In genomic region chr11:115564961-115565360, GRCm38 (mm10) we compare ENCODE assay signal across 8 mouse cellular contexts. TPM values are rescaled to one million over a fixed set of nuclear protein-coding genes. Genes with fewer than 3 reads are reported as not detected.
DNase-seq lines count a peak whose midpoint lies in the region; ATAC-seq and TF ChIP-seq lines count a peak whose summit lies in the region.

No protein-coding gene starts in this region.

- WGBS in forebrain, embryonic 13.5 days: 21% methylated on average over 7 of the region's 7 CpGs
- WGBS in liver, embryonic 14.5 days (ENCODE audit: insufficient replicate concordance): 8% methylated on average over 7 of the region's 7 CpGs

- H3K4me1 ChIP-seq in forebrain, embryonic 13.5 days: peaks cover 17% of the 10 kb centered on the region
- peaks cover 14 to 15% of the 10 kb centered on the region in 2 experiments for H3K4me1 ChIP-seq in liver, embryonic 14.5 days (replicated peaks; ENCODE audit: control insufficient read depth in 2 of 2, insufficient read depth in 2 of 2, low read length in 1 of 2)

- DNase-seq in gastrocnemius, adult 2 months: no peak
- no peak for DNase-seq in gastrocnemius, adult 8-10 months (ENCODE audit: low spot score in 2 of 2)
- DNase-seq in 416B (ENCODE audit: low read depth): peak; percentile 18
- DNase-seq in liver, embryonic 14.5 days (ENCODE audit: low read depth in 3 of 3, low spot score in 3 of 3): no peak
- no peak for DNase-seq in retina, postnatal 1 day
- no peak for DNase-seq in frontal cortex, postnatal 36 days (ENCODE audit: low spot score in 2 of 2)

- H3K36me3 ChIP-seq in forebrain, embryonic 13.5 days (ENCODE audit: poor library complexity, severe bottlenecking): peaks cover 42% of the 10 kb centered on the region
- H3K36me3 ChIP-seq in liver, embryonic 14.5 days (replicated peaks; ENCODE audit: control insufficient read depth, insufficient read depth, low read depth): peaks cover 40% of the 10 kb centered on the region

- intact Hi-C loops in gastrocnemius, adult 2 months (cut with DNase I): loop anchor here (5.0 kb wide), 1 partner anchor 73 kb away; the partner anchor contains the start of gene Nt5c

- H3K4me3 ChIP-seq in gastrocnemius, adult 2 months: peak overlapping the region; percentile 94
- H3K4me3 ChIP-seq in forebrain, embryonic 13.5 days: peak overlapping the region; percentile 87
- peak overlapping the region; percentile 77 to 97 for H3K4me3 ChIP-seq in liver, embryonic 14.5 days (ENCODE audit: insufficient read depth in 1 of 2, low read depth in 2 of 2, low read length in 2 of 2)

- H3K4me2 ChIP-seq in forebrain, embryonic 13.5 days: peak overlapping the region; percentile 87
- peak overlapping the region; percentile 95 for H3K4me2 ChIP-seq in liver, embryonic 14.5 days (ENCODE audit: low read depth)

- ATAC-seq in forebrain, embryonic 13.5 days: no peak
- no peak for ATAC-seq in liver, embryonic 14.5 days (ENCODE audit: insufficient read depth)
- ATAC-seq in megakaryocyte progenitor cell, adult 5-6 weeks (replicated peaks; ENCODE audit: poor library complexity): no peak

- no peaks in the 10 kb centered on the region for H3K9me3 ChIP-seq in forebrain, embryonic 13.5 days (replicated peaks)
- no peaks in the 10 kb centered on the region for H3K9me3 ChIP-seq in liver, embryonic 14.5 days (ENCODE audit: control insufficient read depth, low read length)

- no peak for TF ChIP-seq EP300 in liver, embryonic 14.5 days (IDR thresholded peaks at IDR 0.05; ENCODE audit: low read depth)

- TF ChIP-seq CTCF in gastrocnemius, adult 2 months (IDR thresholded peaks at IDR 0.05): no peak
- no peak for TF ChIP-seq CTCF in liver, embryonic 14.5 days (IDR thresholded peaks at IDR 0.05; ENCODE audit: low read depth)

- H3K27ac ChIP-seq in gastrocnemius, adult 2 months: peak overlapping the region; percentile 98; the same call in 1 of the 2 replicates
- H3K27ac ChIP-seq in forebrain, embryonic 13.5 days: peak overlapping the region; percentile 80; the same call in 1 of the 2 replicates
- no peak overlapping the region for H3K27ac ChIP-seq in liver, embryonic 14.5 days

- peak overlapping the region; percentile 85 for H3K9ac ChIP-seq in forebrain, embryonic 13.5 days
- peak overlapping the region; percentile 60 for H3K9ac ChIP-seq in liver, embryonic 14.5 days (replicated peaks)

- H3K27me3 ChIP-seq in forebrain, embryonic 13.5 days: no peaks in the 10 kb centered on the region
- H3K27me3 ChIP-seq in liver, embryonic 14.5 days (ENCODE audit: control insufficient read depth, insufficient read depth, low read length): no peaks in the 10 kb centered on the region

RNA-seq across cellular contexts. Expression of gene Nup85, which starts 0.7 kb away (rescaled TPM):
- 10 to 100 TPM; 17.2 to 18.6 TPM for total RNA-seq in gastrocnemius, adult 2 months (2021)
- total RNA-seq in gastrocnemius, adult 8-10 months (2022): 10 to 100 TPM; 16.6 to 21.7 (median 20.9) TPM
- polyA plus RNA-seq in forebrain, embryonic 13.5 days (2015; fragmentation: Nextera tagmentation; extraction: Ambion mirVana): 161 and 179 TPM in 2 replicates
- polyA plus RNA-seq in liver, embryonic 14.5 days (2012; rRNA removed): 96.0 and 109 TPM in 2 replicates
- 118 and 125 TPM in 2 replicates for polyA plus RNA-seq in liver, embryonic 14.5 days (2014; fragmentation: Nextera tagmentation; extraction: Ambion mirVana)
- 131 and 149 TPM in 2 replicates for total RNA-seq in megakaryocyte progenitor cell, adult 5-6 weeks (2015)
- 131 and 147 TPM in 2 replicates for total RNA-seq in megakaryocyte progenitor cell, adult 5-6 weeks (2017)

RNA-seq across cellular contexts. Expression of gene Sumo2, which starts 28.9 kb away (rescaled TPM):
- total RNA-seq in gastrocnemius, adult 2 months (2021): 100 to 1,000 TPM; 138 to 164 TPM
- total RNA-seq in gastrocnemius, adult 8-10 months (2022): 100 to 1,000 TPM; 138 to 163 (median 141) TPM
- polyA plus RNA-seq in forebrain, embryonic 13.5 days (2015; fragmentation: Nextera tagmentation; extraction: Ambion mirVana): 1,485 and 1,571 TPM in 2 replicates
- polyA plus RNA-seq in liver, embryonic 14.5 days (2012; rRNA removed): 161 and 198 TPM in 2 replicates
- 393 and 406 TPM in 2 replicates for polyA plus RNA-seq in liver, embryonic 14.5 days (2014; fragmentation: Nextera tagmentation; extraction: Ambion mirVana)
- total RNA-seq in megakaryocyte progenitor cell, adult 5-6 weeks (2015): 682 and 726 TPM in 2 replicates
- 483 and 527 TPM in 2 replicates for total RNA-seq in megakaryocyte progenitor cell, adult 5-6 weeks (2017)

RNA-seq across cellular contexts. Expression of gene Mrps7, which starts 38.8 kb away (rescaled TPM):
- 10 to 100 TPM; 66.8 to 88.5 TPM for total RNA-seq in gastrocnemius, adult 2 months (2021)
- total RNA-seq in gastrocnemius, adult 8-10 months (2022): 10 to 100 TPM; 73.4 to 84.2 (median 81.8) TPM
- polyA plus RNA-seq in forebrain, embryonic 13.5 days (2015; fragmentation: Nextera tagmentation; extraction: Ambion mirVana): 81.6 and 87.1 TPM in 2 replicates
- 16.2 and 24.1 TPM in 2 replicates for polyA plus RNA-seq in liver, embryonic 14.5 days (2012; rRNA removed)
- 52.6 and 53.3 TPM in 2 replicates for polyA plus RNA-seq in liver, embryonic 14.5 days (2014; fragmentation: Nextera tagmentation; extraction: Ambion mirVana)
- 56.9 and 63.7 TPM in 2 replicates for total RNA-seq in megakaryocyte progenitor cell, adult 5-6 weeks (2015)
- 43.2 and 50.3 TPM in 2 replicates for total RNA-seq in megakaryocyte progenitor cell, adult 5-6 weeks (2017)

RNA-seq across cellular contexts. Expression of gene Gga3, which starts 38.9 kb away (rescaled TPM):
- 10 to 100 TPM; 18.8 to 20.7 TPM for total RNA-seq in gastrocnemius, adult 2 months (2021)
- 10 to 100 TPM; 10.3 to 14.5 (median 11.6) TPM for total RNA-seq in gastrocnemius, adult 8-10 months (2022)
- polyA plus RNA-seq in forebrain, embryonic 13.5 days (2015; fragmentation: Nextera tagmentation; extraction: Ambion mirVana): 23.6 and 29.8 TPM in 2 replicates
- polyA plus RNA-seq in liver, embryonic 14.5 days (2012; rRNA removed): 9.2 and 17.2 TPM in 2 replicates
- 6.4 and 7.2 TPM in 2 replicates for polyA plus RNA-seq in liver, embryonic 14.5 days (2014; fragmentation: Nextera tagmentation; extraction: Ambion mirVana)
- 27.9 and 28.3 TPM in 2 replicates for total RNA-seq in megakaryocyte progenitor cell, adult 5-6 weeks (2015)
- total RNA-seq in megakaryocyte progenitor cell, adult 5-6 weeks (2017): 17.0 and 40.0 TPM in 2 replicates

RNA-seq across cellular contexts. Expression of gene Mif4gd, which starts 47.8 kb away (rescaled TPM):
- total RNA-seq in gastrocnemius, adult 2 months (2021): 10 to 100 TPM; 46.0 to 55.0 TPM
- 10 to 100 TPM; 34.1 to 43.9 (median 40.3) TPM for total RNA-seq in gastrocnemius, adult 8-10 months (2022)
- 12.4 and 13.4 TPM in 2 replicates for polyA plus RNA-seq in forebrain, embryonic 13.5 days (2015; fragmentation: Nextera tagmentation; extraction: Ambion mirVana)
- 21.1 and 25.6 TPM in 2 replicates for polyA plus RNA-seq in liver, embryonic 14.5 days (2012; rRNA removed)
- 24.3 and 25.6 TPM in 2 replicates for polyA plus RNA-seq in liver, embryonic 14.5 days (2014; fragmentation: Nextera tagmentation; extraction: Ambion mirVana)
- total RNA-seq in megakaryocyte progenitor cell, adult 5-6 weeks (2015): 20.4 and 27.4 TPM in 2 replicates
- total RNA-seq in megakaryocyte progenitor cell, adult 5-6 weeks (2017): 17.7 and 23.0 TPM in 2 replicates

Comparison
In these comparisons a context has a peak if more than half of its experiments do, and no peak if none do; other contexts are left out.
1. RNA of gene Nup85, which starts 0.7 kb away (total RNA-seq): 131 to 149 TPM in megakaryocyte progenitor cell, adult 5-6 weeks; 16.6 to 21.7 TPM in gastrocnemius, adult 8-10 months and 17.2 to 18.6 TPM in gastrocnemius, adult 2 months; every median in the first group is over 4 times any median in the second.
2. Peak in every context shown above with its lines, with median percentiles within 50 percentile points of each other: H3K4me3 ChIP-seq.